Mouse (Mus musculus): Measurements from ENCODE around the gene Rpn2. TPM values are rescaled to one million over a fixed set of nuclear protein-coding genes. Genes with fewer than 3 reads are reported as not detected.

Rpn2 gene
- total and polyA plus RNA-seq, 2 experiments, result 118 to 155 TPM

- TF ChIP-seq CTCF (IDR thresholded peaks at IDR 0.05; ENCODE audit: low read depth, low read length), result no peak
- no peak for TF ChIP-seq POLR2A (IDR thresholded peaks at IDR 0.05; ENCODE audit: extremely low read depth, insufficient read depth, low read length)
- Histone ChIP-seq H3K36me3 (ENCODE audit: control insufficient read depth, insufficient read depth, low read length) (peaks cover 5% of the 10 kb centered on the region; the same call in 1 of the 2 replicates), H3K27me3 (ENCODE audit: control insufficient read depth, insufficient read depth, low read length) (no peaks in the 10 kb centered on the region), H3K4me3 (ENCODE audit: insufficient read depth, low read depth, low read length) (no peak overlapping the region), H3K27ac (replicated peaks; ENCODE audit: insufficient read depth, low read depth, low read length) (no peak overlapping the region), H3K4me1 (ENCODE audit: control insufficient read depth, insufficient read depth, low read length) (no peaks in the 10 kb centered on the region; the same call in 1 of the 2 replicates), H3K79me2 (ENCODE audit: control insufficient read depth, insufficient read depth, low read length) (peaks cover 6% of the 10 kb centered on the region; the same call in 1 of the 2 replicates), H3K9ac (ENCODE audit: low read depth, low read length) (no peak overlapping the region)
- 88% methylated on average over 8 of the region's 8 CpGs for WGBS
- DNase-seq (ENCODE audit: extremely low read depth, low read depth, low spot score), result no peak
Observed at GRCm38 (mm10) chr2:157375051-157375450, 96.2 kb downstream of the Rpn2 start.

Other genes with a start within 250 kb of the Rpn2 start
- gene Soga1, start 199.8 kb upstream of the Rpn2 start, total RNA-seq (2014; rRNA removed), result 1.0 and 2.6 TPM in 2 replicates
- gene Soga1, start 199.8 kb upstream of the Rpn2 start, polyA plus RNA-seq (2012; rRNA removed), result 1.1 and 1.5 TPM in 2 replicates
- not detected in 2 replicates for gene Tldc2, start 192.0 kb upstream of the Rpn2 start, total RNA-seq (2014; rRNA removed)
- gene Tldc2, start 192.0 kb upstream of the Rpn2 start, polyA plus RNA-seq (2012; rRNA removed), result not detected in 2 replicates
- 22.8 and 26.9 TPM in 2 replicates for gene Samhd1, start 143.8 kb upstream of the Rpn2 start, total RNA-seq (2014; rRNA removed)
- gene Samhd1, start 143.8 kb upstream of the Rpn2 start, polyA plus RNA-seq (2012; rRNA removed), result 7.5 and 12.0 TPM in 2 replicates
- gene Rbl1, start 74.5 kb upstream of the Rpn2 start, total RNA-seq (2014; rRNA removed), result 2.3 and 3.0 TPM in 2 replicates
- 0.62 and 0.77 TPM in 2 replicates for gene Rbl1, start 74.5 kb upstream of the Rpn2 start, polyA plus RNA-seq (2012; rRNA removed)
- under 0.01 TPM in 1 of 2 replicates, not detected in the other for gene Mroh8, start 532 bp downstream of the Rpn2 start, total RNA-seq (2014; rRNA removed)
- 0.02 and 0.05 TPM in 2 replicates for gene Mroh8, start 532 bp downstream of the Rpn2 start, polyA plus RNA-seq (2012; rRNA removed)
- not detected in 2 replicates for gene Ghrh, start 68.5 kb downstream of the Rpn2 start, total RNA-seq (2014; rRNA removed)
- not detected in 2 replicates for gene Ghrh, start 68.5 kb downstream of the Rpn2 start, polyA plus RNA-seq (2012; rRNA removed)
- gene Manbal, start 88.6 kb downstream of the Rpn2 start, total RNA-seq (2014; rRNA removed), result 3.3 and 3.8 TPM in 2 replicates
- 28.5 and 31.9 TPM in 2 replicates for gene Manbal, start 88.6 kb downstream of the Rpn2 start, polyA plus RNA-seq (2012; rRNA removed)
- gene Src, start 139.4 kb downstream of the Rpn2 start, total RNA-seq (2014; rRNA removed), result 1.3 and 1.7 TPM in 2 replicates
- gene Src, start 139.4 kb downstream of the Rpn2 start, polyA plus RNA-seq (2012; rRNA removed), result 3.2 and 5.6 TPM in 2 replicates